Mouse (Mus musculus): Measurements from ENCODE around the gene Per3. TPM values are rescaled to one million over a fixed set of nuclear protein-coding genes. Genes with fewer than 3 reads are reported as not detected.

Gene Per3
- 22.3 and 24.3 TPM in 2 replicates for total RNA-seq (2021)
- long read RNA-seq, experiment 1, partial matches to known transcripts = 2 of 9 reads
- long read RNA-seq, experiment 1, other reads (novel, unspliced or antisense) = 4 of 9 reads
- long read RNA-seq, experiment 2, partial matches to known transcripts = 1 of 4 reads
- long read RNA-seq, experiment 2, other reads (novel, unspliced or antisense) = 3 of 4 reads

DNA sequence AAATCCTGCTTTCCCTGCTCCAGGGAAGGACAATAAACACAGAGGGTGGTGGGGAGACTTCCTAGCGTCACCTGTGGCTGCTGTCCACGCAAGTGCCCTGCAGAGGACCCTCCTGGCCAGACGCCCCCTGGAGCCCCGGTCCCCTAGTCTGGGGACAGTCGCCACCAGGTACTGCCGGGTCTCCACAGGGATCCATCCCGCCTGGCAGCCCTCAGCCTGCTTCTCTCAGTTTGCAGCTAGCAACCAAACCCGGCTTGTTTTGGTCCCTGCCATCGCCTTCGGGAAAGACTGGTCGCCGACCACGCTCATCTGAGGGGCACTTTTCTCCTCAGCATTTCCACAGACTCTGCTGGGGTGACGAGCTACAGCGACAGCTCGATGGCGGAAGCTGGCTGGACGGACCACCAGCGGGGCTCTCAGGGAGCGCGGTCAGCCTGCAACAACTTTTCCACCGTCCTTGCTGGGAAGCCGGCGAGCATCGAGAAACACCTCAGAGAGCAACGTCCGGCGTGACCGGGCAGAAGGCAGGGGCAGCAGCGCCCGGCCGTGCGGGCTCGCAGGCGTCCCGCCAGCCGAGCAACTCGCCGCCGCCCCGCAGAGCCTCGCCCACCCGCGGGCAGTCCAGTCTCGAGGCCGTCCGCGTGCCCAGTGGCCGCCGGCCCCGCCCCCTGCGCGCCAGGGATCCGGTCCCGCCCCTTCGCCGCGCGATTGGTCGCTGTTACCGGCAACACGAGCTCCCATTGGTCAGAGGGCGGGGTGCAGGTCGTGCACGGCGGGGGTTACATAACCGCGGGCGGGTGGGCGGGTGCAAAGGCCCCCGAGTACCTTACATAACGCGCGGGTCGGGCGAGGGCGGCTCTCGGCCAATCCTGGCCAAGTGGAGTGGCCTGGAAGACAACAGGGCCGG is at the start of gene Per3:
Gene Per3, minus strand, starts transcription at position 629 of the 907 bp plus-strand sequence.
- peak; percentile 99 for DNase-seq

DNA sequence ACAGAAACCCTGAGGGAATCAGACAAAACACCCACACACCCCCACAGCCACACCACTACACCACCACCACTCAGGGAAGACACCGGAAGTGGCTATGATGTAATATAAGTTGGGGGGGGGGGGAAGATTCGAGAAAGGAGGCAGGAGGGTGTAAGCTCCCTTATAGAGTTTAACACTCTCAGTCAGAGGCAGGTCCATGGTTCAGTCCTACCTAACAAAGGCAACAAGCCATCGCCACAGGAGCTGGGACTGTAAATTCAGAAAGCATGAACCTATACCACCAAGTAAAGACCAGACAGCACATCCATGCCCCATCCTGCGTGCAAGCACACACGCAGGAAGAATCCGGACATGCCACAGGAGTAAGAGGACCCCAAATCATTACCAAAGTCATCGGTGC is 44.8 kb upstream of the Per3 start, which contains the start of gene Gm13090:
Gene Gm13090, plus strand, starts transcription at position 301 of the 400 bp plus-strand sequence.
- DNase-seq = no peak

DNA sequence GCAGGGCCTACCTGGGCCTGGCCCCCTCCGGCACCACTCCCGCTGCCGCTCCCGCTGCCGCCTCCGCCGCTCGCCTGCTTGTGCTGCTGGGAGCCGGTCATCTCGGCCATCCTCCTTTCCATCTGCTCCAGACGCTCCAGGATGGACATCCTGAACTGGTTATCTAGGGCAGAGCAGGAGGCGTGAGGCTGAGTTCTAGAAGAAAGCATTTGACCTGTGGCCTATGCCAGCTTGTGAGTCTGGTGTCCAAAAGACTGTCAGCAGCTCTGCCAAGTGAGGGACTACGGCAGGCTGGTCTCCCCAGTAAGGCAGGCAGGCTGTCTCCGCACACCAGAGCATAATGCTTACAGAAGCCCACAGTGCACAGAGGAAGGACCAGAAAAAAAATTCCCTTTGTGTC is 44.4 kb upstream of the Per3 start:
- no peak for DNase-seq

DNA sequence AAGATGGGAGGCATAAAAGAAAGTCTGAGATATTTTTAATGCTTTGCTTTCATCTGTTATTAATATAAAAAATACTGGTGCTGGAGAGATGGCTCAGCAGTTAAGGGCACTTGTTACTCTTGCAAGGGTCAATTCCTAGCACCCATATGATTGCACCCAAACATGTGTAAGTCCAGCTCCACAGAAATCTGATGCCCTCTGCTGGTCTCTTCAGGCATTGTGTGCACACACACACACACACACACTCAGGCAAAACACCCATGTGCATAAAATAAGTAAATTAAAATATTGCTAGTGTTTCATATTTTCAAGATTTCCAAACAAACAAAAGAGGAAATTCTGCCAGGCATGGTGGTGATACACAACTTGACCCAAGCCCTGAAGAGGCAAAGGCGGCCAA is 42.9 kb upstream of the Per3 start:
- no peak for DNase-seq

DNA sequence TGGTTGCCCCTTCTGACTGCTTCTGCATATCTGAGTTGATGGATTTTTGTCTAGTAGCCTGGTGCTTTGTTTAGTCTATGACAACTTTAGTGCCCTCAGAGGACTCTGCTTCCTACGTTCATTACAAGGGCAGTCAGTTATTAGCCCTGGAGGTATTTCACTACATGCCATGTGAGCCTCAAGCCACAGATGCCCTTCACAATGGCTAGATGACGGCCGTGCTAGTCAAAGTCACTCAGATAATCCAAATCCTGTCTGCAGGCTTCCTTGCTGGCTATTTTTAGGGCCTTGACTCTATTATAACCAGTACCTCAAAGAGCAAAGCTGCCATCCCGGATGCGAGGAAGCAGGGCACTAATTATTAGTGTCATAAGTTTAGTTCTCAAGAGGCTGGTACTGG is 38.6 kb upstream of the Per3 start:
- no peak for DNase-seq

DNA sequence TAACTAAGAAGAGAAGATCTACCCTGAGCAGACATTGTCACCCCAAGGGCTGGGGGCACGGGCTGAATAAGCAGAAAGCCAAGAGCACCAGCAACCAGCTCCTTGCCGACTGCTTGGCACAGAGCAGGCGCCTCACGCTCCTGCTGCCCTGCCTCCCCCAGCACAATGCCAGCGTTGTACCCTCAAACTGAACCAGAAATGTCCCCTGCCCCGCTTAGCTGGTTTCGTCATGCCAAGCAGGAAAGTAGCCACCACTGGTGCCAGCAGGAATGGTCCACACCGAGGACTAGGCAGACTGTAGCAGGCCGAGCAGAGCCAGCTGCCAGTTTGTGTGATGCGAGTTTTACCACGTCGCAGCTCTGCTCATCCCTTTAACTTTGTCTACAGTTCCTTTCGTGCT is 37.5 kb upstream of the Per3 start:
- DNase-seq = no peak

DNA sequence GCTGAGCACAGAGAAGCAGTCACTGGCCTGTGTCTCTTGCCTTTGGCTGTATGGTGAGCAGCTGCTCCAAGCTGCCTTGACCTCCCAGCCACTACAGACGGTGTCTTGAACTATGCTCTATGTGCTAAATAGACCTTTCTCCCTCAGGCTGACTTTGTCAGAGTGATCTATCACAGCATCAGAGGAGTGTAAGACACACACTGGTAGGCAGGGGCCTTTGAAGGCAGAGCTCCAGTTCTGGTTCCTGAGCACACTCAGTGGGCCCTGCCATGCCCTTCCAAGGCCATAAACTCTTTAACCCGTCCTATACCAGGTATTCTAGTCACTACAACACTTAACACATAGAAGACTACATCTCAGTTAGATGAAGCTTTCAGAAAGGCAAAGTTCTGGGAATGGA is 36.9 kb upstream of the Per3 start:
- no peak for DNase-seq

DNA sequence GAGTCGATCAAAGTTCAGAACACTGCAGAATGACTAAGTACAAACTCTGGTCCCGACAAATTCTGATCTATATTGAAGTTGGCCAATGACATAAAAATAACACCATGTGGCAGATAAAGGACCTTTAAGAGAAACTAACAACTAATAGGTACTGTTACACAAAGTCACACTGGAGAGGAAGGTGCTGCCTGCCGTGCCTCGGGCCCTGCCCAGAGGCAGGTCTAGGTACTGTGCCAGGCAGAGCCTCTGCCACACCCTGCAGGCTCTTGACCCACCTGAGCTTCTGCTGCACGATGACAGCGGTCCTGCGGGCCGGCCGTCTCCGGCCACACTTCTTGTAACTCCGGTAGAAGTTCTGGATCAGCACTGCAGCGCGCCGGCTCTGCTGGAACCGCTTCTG is 30.4 kb upstream of the Per3 start:
- DNase-seq = no peak

DNA sequence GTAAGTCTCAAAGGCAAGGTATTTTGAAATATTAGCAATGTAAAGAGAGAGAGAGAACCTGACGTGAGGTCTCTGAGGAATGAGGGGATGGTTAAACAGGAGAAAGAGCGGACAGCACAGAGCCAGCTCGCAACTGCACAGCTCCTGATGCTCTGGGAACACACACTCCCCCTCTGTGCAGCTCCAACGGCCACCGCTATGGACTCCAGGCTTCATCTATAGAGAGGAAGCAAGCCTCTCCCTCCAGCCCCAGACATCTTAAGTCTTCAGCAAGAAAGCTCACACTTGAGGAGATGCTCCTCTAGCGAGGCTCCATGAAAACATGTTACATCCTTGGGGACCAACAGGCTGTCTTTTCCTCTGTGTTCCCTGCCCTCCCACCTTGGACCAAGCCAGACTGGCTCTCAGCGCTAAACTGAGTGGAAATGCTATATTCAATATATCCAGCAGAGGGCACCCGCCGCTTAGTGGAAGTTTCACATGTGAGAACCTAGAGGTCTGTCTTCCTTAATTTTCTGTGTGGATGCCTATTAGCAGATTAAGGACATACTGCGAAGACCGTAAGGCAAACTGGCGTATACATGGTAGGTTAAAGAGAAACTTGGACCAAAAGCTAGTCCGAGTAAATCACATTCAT is 28.8 kb upstream of the Per3 start:
- peak; percentile 88 for DNase-seq

DNA sequence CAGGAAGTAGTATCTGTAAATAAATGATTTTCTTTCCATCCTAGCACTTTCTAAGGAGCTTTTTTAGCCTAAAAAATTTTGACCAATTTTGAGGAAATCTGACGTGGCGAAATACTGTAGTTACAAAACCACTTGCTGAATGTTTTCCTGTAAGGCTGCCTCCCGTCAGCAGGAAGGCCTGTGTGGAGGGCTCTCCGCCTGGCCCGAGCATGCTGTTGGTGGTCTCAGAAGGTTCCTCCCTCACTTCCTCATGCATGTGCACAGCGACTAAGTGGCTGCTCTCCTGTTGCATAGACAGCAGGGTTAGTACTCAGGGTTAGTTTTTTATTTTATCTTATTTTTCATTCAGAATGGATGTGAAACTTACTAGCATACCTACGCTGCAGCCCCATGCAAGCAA is 26.5 kb upstream of the Per3 start:
- no peak for DNase-seq

DNA sequence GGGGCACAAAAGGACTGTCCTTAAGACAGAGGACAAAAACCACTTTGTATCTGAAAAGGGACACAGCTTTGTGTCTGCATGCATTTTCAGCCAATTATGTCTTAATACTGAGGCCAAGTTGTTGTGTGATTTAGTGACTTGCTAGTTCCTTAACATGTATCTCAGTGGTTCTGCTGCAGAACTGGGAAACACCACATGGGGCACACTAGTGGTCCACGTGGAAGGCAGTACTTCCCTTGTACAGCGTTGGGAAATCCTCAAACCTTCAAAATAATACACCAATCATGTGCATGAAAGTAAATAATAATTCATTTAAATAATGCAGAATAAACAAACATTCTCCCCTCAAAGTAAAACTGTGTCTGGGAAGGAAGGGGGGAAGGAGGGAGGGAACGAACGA is 24.3 kb upstream of the Per3 start:
- DNase-seq = no peak

DNA sequence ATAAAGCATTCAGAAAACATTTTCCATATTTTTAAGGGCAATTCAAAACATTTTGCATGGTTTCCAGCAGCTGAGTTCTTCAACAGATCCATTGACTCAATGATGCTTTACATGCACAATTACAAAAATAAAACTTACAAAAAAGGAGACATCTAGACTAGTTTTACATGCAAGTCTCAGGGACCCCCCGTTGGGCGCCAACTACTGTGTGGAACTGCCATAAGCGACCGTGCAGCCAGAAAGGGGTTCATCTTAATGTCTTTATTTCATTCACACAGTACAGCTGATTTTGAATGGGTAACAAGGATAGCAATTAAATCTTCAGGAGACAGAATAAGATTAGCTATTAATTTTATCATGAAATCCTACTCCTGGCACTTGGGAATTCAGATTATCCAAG is 15.1 kb upstream of the Per3 start:
- DNase-seq = no peak

DNA sequence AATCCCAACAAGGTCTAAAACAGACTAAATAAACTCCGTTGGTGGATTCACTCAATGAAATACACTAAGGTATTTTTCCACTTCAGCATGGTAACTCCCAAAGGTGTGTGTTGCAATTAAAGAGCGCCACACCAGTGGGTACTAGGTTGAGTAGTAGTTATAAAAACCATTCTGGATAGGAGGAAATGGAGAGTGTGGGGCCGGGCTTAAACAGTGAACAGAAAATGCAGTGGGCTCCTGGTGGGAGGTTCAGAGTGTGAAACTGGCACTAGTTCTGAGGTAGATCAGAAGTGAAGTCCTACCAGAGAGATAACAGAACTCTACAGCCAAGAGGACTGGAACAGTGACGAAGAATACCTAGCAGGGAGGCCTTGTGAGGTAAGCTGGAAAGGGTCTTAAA is 14.2 kb upstream of the Per3 start:
- no peak for DNase-seq

DNA sequence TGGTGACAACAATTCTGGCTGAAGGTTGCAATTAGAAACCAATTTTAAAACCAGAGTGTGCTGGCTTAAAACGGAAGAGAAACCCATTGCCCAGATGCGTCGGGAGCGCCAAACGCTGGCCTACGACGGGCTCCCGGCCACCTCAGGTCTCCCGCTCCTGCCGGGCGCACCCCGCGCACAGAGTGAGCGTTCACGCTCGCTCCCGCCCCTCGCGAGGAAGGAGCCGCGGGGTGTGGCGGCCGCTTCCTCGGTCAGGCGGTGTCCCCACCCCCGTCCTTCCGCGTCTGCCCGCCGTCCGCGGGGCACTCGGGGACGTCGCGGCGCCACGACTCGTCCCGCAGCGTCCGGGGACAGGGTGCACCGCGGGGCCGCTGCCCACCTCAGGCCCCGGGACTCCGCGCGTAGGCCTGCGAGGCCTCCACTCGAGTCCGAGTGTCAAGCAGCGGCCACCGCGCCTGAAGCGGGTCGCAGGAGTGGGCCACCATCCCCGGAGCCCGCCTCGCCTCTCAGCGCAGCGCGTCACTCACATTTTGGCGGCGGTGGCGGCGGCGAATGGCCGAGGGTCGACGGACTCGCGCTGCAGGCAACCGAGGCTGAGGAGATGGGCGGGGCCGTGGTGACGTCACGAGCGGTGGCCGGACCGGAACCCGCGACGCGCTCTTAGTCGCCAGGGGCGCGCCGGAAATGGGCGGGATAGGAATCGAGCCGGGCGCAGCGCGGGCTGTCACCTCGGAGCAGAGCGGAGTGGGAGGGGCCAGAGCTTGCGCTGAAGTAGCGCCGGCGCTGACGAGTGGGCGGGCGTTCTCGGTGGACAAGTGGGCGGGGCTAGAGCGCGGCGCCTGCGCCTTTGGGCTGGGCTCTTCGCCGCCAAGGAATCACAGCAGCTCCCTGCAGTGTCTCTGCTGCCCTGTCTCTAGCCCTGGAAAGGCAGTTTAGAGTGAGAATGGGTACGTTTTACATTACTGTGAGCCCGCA is 13.2 kb upstream of the Per3 start, which contains the start of gene Vamp3:
Gene Vamp3, minus strand, starts transcription at position 617 of the 975 bp plus-strand sequence.
- peak; percentile 100 for DNase-seq

DNA sequence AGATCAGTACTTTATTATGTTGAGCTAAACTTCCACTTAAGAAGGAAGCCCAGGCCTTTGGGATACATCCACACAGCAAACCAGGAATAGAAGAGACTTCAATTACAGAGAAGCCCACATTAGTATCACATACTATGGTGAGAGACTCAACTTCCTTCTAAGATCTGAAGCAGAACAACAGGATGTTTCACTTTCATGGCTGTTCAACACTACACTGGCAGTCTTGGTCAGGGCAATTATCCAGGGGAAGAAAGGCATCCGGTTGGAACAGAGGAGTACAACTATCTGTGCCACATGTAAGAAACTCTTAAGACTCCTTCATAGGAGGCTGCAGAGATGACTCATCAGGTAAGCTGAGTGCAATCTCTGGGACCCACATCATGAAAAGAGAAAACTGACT is 6.7 kb upstream of the Per3 start:
- DNase-seq = no peak

DNA sequence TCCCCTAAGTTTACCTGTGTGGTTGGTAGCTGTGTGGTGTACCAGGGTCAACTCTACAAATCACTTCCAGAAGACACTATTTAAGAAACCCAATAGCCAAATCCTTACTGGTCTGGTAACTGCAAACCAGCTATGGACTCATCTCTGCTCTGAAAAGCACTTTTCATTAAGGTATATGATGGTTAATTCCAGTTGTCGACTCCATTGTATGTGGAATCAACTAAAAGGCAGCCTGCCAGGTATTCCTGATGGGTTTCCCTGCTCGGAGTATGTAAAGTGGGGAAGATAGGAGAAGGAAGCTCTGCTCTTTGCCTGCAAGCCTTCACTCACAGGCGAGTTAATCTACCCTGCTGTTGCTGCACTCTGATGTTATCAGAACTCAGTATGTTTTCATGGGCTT is 2.1 kb upstream of the Per3 start:
- no peak for DNase-seq

DNA sequence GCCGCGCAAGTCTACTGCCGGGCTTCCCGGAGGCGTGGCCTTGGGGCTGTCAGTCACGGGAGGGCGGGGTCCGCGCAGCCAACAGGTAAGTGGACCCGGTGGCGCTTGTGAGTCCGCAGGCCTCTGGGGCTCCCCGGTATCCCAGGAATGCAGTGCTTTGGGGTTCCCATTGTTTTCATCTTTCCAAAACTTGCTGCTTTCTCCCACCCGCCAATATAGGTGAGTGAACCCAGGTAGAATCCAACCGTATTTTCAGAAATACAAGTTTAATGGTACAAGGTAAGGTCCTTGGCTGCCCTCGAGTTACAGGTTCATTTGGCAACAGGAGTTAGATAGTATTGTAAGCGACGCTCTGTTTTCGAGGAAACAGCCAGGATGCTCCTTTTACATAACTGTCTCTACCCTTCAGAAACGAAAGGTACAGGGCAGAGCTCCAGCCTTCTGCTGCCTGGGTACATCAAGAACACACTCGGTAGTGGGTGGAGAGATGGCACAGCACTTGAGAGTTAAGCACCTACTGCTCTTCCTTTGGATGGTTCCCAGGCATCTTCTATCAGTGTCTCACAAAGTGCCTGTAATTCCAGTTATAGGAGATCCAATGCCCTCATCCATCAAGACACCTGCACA is 592 bp upstream of the Per3 start:
- DNase-seq = no peak

DNA sequence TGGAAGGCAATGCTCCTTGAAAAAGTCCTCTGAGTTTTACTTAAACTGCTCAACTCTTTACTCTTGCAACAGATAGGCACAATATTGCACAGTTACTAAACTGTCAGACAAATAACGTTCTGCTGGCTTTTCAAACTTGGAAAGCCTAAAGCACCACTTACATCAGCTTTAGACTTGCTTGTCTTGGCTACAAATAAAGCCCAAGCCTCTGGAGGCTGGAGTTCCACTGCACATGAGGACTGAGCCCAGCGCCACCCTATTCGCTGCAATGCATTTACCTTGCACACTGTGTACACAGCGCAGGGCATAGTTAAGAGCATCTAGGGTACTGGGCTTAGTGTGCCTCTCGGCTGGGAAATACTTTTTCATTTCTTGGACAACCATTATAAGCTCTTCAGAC is 1.2 kb downstream of the Per3 start:
- peak; percentile 56 for DNase-seq

DNA sequence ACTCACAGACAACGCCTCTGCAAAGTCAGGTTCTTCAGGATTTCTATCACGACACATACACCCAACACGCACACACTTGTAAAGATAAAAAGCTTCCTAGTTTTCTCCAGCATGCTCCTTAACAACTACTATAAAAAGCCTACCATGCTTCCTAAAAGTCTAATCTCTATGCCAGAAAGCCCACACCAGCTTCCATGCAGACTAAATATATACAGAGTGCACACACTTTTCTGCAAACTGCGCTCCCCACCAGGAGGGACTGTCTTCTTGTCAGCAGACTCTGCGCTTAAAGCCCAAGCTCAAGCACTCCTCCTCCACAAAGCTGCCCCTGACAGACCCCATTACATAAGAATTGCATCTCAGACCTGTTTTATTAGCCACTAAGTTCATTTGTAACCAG is 3.0 kb downstream of the Per3 start:
- no peak for DNase-seq

DNA sequence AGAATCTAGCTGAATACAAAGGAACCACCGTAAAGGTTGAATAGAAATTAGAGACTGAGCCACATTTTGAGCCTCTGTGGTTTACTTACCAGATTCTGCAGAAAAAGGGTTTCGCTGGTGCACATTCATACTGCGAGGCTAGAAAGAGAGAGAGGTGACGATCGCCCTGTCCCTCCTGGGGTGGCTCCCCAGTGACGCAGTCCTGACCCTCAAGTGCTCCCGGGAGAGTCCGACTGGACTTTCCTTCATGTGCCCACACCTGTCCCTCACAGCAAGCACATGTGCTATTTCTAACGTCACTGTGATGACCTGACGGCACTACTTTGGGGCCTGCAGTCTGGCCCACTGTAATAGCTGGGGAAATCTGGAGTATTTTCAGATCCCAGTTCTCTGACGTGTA is 6.7 kb downstream of the Per3 start:
- no peak for DNase-seq

DNA sequence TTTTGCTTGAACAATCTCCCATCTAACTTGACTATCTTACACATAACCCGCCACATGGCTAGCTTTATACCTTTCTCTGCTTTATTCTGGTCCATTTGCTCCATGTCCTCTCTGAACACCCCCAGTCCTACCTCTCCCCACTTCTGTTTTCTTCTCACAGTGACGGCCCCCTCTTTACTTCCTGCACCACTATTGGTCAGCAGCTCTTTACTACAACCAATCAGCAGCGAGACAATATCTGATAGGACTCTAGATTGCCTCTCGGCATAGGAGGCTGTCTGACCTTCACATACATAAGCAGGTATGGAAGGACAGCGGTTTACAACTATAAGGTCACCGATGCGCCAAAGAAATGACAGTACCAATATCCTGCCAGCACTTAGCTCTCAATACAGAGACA is 7.9 kb downstream of the Per3 start:
- DNase-seq = no peak

DNA sequence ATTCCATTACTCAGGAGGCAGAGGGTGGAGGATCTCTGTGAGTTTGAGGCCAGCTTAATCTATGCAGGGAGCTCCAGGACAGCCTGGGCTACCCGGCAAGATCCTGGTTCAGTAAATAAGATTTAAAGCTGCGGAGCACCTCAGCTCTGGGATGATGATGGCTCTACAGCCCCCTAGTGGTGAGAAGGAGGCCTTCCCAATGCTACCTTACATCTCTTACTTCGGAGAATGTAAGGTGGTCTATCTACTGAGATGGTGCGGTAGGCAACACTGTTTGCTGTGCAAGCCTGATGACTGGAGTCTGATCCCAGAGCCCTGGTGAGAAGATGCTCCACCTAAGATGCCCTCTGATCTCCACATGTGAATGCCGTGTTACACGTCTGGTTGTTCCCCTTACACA is 17.5 kb downstream of the Per3 start:
- DNase-seq = peak; percentile 20

Measured in adrenal gland, postnatal 14 days (tissue).